Mouse (Mus musculus): ENCODE results near the gene Togaram1. TPM values are rescaled to one million over a fixed set of nuclear protein-coding genes. Genes with fewer than 3 reads are reported as not detected.

Togaram1 gene
- polyA plus RNA-seq, 1 experiment from 2014 or later, result 32.4 TPM

DNA sequence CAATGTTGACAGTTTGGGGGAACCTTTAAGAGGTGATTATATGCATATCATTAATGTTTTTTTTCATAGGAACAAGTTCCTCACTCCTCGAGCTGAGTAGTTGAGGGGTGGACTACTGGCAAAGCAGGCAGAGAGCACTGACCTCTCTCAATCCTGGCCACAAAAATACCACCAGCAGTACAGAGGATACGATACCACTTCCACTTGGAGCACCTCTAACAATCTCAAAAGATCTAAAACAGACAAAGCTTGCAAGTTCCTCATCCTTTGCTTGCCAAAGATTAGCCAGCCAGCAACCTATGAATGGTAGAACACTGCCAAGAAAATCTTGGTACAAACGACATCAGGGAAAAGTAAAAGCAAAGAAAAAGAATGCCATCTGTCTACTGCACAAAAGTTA lies 100.6 kb downstream of the Togaram1 start:
- peaks cover 59% of the 10 kb centered on the region for H3K36me3 ChIP-seq (replicated peaks)

GRCm38 (mm10) chr12:65068409-65068808 lies 102.8 kb downstream of the Togaram1 start:
- H3K4me2 ChIP-seq, result no peak overlapping the region
- H3K9ac ChIP-seq, result no peak overlapping the region
- H3K9me3 ChIP-seq, result no peaks in the 10 kb centered on the region
- 83% methylated on average over 4 of the region's 4 CpGs for WGBS
- peaks cover 10% of the 10 kb centered on the region for H3K4me1 ChIP-seq
- no peak overlapping the region for H3K4me3 ChIP-seq (replicated peaks)
- H3K27ac ChIP-seq, result no peak overlapping the region
- H3K27me3 ChIP-seq, result no peaks in the 10 kb centered on the region
- no peak for ATAC-seq (ENCODE audit: low FRiP score)
- peaks cover 46% of the 10 kb centered on the region for H3K36me3 ChIP-seq (replicated peaks)

More for the DNA sequence above, 100.6 kb downstream of the Togaram1 start:
- ATAC-seq (ENCODE audit: low FRiP score), result no peak
- no peaks in the 10 kb centered on the region for H3K4me1 ChIP-seq
- H3K4me3 ChIP-seq (replicated peaks), result no peak overlapping the region
- H3K9me3 ChIP-seq, result no peaks in the 10 kb centered on the region
- no peak overlapping the region for H3K27ac ChIP-seq
- H3K9ac ChIP-seq, result no peak overlapping the region
- no peak overlapping the region for H3K4me2 ChIP-seq
- 78% methylated on average over 3 of the region's 3 CpGs for WGBS
- no peaks in the 10 kb centered on the region for H3K27me3 ChIP-seq

Other genes starting within 250 kb of the Togaram1 start
- gene Gm527, start 47.9 kb upstream of the Togaram1 start, polyA plus RNA-seq (2016; fragmentation: Nextera tagmentation; extraction: Ambion mirVana), result 2.7 and 3.4 TPM in 2 replicates
- 17.6 and 19.9 TPM in 2 replicates for gene Klhl28, start 270 bp upstream of the Togaram1 start, polyA plus RNA-seq (2016; fragmentation: Nextera tagmentation; extraction: Ambion mirVana)
- 69.4 and 71.1 TPM in 2 replicates for gene Prpf39, start 70.5 kb downstream of the Togaram1 start, polyA plus RNA-seq (2016; fragmentation: Nextera tagmentation; extraction: Ambion mirVana)
- 660 and 664 TPM in 2 replicates for gene Fkbp3, start 108.2 kb downstream of the Togaram1 start, polyA plus RNA-seq (2016; fragmentation: Nextera tagmentation; extraction: Ambion mirVana)
- gene Fancm, start 109.8 kb downstream of the Togaram1 start, polyA plus RNA-seq (2016; fragmentation: Nextera tagmentation; extraction: Ambion mirVana), result 15.4 and 17.5 TPM in 2 replicates
- 83.4 and 87.2 TPM in 2 replicates for gene Mis18bp1, start 206.8 kb downstream of the Togaram1 start, polyA plus RNA-seq (2016; fragmentation: Nextera tagmentation; extraction: Ambion mirVana)

All from forebrain, embryonic 12.5 days (tissue).